Mouse (Mus musculus): ENCODE measurements at regions not wholly inside any gene's neighbourhood (a gene's known extent, or its start where the extent isn't known, plus 50 kb on each side); places are given as distances from the start of the nearest gene placed in this dataset. TPM values are rescaled to one million over a fixed set of nuclear protein-coding genes. Genes with fewer than 3 reads are reported as not detected.
A peak's percentile ranks its signal among the peaks of the same experiment; 100 is the strongest.

GRCm38 (mm10) chr13:90659087-90659486, 246.1 kb downstream of the Atp6ap1l start:
- 73% methylated on average over 5 of the region's 5 CpGs for WGBS
- H3K27ac ChIP-seq (ENCODE audit: low read length), result no peak overlapping the region
- ATAC-seq, result no peak
- H3K4me1 ChIP-seq (ENCODE audit: control insufficient read depth, insufficient read depth, low read length), result no peaks in the 10 kb centered on the region
- no peaks in the 10 kb centered on the region for H3K27me3 ChIP-seq (replicated peaks; ENCODE audit: control insufficient read depth, insufficient read depth, low read length)
- no peak overlapping the region for H3K4me3 ChIP-seq (ENCODE audit: low read length)
- no peaks in the 10 kb centered on the region for H3K36me3 ChIP-seq (ENCODE audit: control insufficient read depth, insufficient read depth, low read length)
- no peak overlapping the region for H3K9ac ChIP-seq (ENCODE audit: low read depth, low read length)
- H3K9me3 ChIP-seq (ENCODE audit: control insufficient read depth, low read length), result no peaks in the 10 kb centered on the region
- H3K4me2 ChIP-seq (ENCODE audit: low read depth, low read length), result no peak overlapping the region

DNA sequence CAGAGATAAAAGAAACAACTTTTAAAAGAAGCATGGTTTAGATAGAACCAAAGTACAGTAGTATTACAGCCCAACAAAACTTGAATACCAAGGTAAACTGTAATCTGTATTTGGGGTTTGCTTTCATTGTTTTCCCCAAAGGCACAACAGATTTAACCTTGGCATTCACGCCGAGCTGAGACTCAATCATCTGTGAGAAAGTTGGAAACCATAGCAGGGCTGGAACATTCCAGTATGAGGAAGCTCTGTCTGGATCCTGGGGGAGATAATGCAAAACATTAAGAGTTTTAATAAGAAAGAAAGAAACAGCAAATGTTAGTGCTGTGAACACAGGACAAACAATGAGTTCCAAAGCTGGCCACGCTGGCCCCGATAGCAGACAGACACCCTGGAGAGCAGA, 258.8 kb downstream of the Atp6ap1l start:
- H3K4me3 ChIP-seq (ENCODE audit: low read length), result no peak overlapping the region
- 82% methylated on average over 4 of the region's 4 CpGs for WGBS
- H3K4me1 ChIP-seq (ENCODE audit: control insufficient read depth, insufficient read depth, low read length), result no peaks in the 10 kb centered on the region
- H3K27me3 ChIP-seq (replicated peaks; ENCODE audit: control insufficient read depth, insufficient read depth, low read length), result no peaks in the 10 kb centered on the region
- H3K4me2 ChIP-seq (ENCODE audit: low read depth, low read length), result no peak overlapping the region
- no peaks in the 10 kb centered on the region for H3K9me3 ChIP-seq (ENCODE audit: control insufficient read depth, low read length)
- H3K36me3 ChIP-seq (ENCODE audit: control insufficient read depth, insufficient read depth, low read length), result no peaks in the 10 kb centered on the region
- ATAC-seq, result no peak
- no peak overlapping the region for H3K27ac ChIP-seq (ENCODE audit: low read length)
- no peak overlapping the region for H3K9ac ChIP-seq (ENCODE audit: low read depth, low read length)

- Histone ChIP-seq H3K4me3 (ENCODE audit: low read length) (no peak overlapping the region), H3K27me3 (replicated peaks; ENCODE audit: control insufficient read depth, insufficient read depth, low read length) (no peaks in the 10 kb centered on the region), H3K9ac (ENCODE audit: low read depth, low read length) (no peak overlapping the region), H3K9me3 (ENCODE audit: control insufficient read depth, low read length) (no peaks in the 10 kb centered on the region), H3K4me2 (ENCODE audit: low read depth, low read length) (no peak overlapping the region), H3K27ac (ENCODE audit: low read length) (no peak overlapping the region), H3K4me1 (ENCODE audit: control insufficient read depth, insufficient read depth, low read length) (no peaks in the 10 kb centered on the region), H3K36me3 (ENCODE audit: control insufficient read depth, insufficient read depth, low read length) (no peaks in the 10 kb centered on the region)
- ATAC-seq, result no peak
Measured at GRCm38 (mm10) chr13:90644216-90644615, 260.9 kb downstream of the Atp6ap1l start.

DNA sequence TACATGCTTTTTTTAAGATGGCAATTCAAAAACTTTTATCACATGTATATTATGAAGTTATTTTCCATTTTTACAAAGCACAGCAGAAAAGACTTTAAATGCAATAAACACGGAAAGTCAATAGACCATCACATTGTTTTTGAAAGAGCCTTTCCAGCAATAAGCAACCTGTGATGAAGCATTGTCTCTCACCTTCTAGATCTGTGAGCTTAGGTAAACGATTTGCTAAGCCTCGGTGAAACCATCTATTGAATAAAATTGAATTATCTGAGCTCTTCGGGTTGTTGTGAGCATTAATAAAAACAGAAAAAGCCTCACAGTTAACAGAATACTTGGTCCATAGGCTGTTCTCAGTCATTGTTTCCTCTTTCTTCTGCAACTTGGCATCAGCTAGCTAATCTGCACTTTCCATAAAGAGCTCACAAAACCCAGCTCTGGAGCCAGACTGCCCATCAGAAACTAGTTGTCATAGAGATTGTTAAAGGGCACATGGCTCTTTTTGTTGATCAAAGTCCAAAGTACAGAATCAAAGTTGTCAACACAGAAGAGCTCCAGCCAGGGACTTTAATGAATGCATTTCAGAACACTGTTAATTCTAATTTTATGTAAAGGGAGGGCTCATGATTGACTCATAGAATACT, 261.5 kb downstream of the Atp6ap1l start:
- Histone ChIP-seq H3K4me2 (ENCODE audit: low read depth, low read length) (no peak overlapping the region), H3K27ac (ENCODE audit: low read length) (no peak overlapping the region), H3K27me3 (replicated peaks; ENCODE audit: control insufficient read depth, insufficient read depth, low read length) (no peaks in the 10 kb centered on the region), H3K9me3 (ENCODE audit: control insufficient read depth, low read length) (no peaks in the 10 kb centered on the region), H3K4me1 (ENCODE audit: control insufficient read depth, insufficient read depth, low read length) (no peaks in the 10 kb centered on the region), H3K4me3 (ENCODE audit: low read length) (no peak overlapping the region), H3K36me3 (ENCODE audit: control insufficient read depth, insufficient read depth, low read length) (no peaks in the 10 kb centered on the region), H3K9ac (ENCODE audit: low read depth, low read length) (no peak overlapping the region)
- WGBS, result 65% methylated on average over 4 of the region's 4 CpGs
- peak; percentile 28; the same call in 1 of the 2 replicates for ATAC-seq

- Histone ChIP-seq H3K27ac (ENCODE audit: low read length) (no peak overlapping the region), H3K9ac (ENCODE audit: low read depth, low read length) (no peak overlapping the region), H3K4me2 (ENCODE audit: low read depth, low read length) (no peak overlapping the region), H3K36me3 (ENCODE audit: control insufficient read depth, insufficient read depth, low read length) (no peaks in the 10 kb centered on the region), H3K4me3 (ENCODE audit: low read length) (no peak overlapping the region), H3K4me1 (ENCODE audit: control insufficient read depth, insufficient read depth, low read length) (no peaks in the 10 kb centered on the region), H3K27me3 (replicated peaks; ENCODE audit: control insufficient read depth, insufficient read depth, low read length) (no peaks in the 10 kb centered on the region), H3K9me3 (ENCODE audit: control insufficient read depth, low read length) (no peaks in the 10 kb centered on the region)
- ATAC-seq, result no peak
- WGBS, result 42% methylated on average over 4 of the region's 4 CpGs
Measured at GRCm38 (mm10) chr13:90643109-90643508, 262.0 kb downstream of the Atp6ap1l start.

DNA sequence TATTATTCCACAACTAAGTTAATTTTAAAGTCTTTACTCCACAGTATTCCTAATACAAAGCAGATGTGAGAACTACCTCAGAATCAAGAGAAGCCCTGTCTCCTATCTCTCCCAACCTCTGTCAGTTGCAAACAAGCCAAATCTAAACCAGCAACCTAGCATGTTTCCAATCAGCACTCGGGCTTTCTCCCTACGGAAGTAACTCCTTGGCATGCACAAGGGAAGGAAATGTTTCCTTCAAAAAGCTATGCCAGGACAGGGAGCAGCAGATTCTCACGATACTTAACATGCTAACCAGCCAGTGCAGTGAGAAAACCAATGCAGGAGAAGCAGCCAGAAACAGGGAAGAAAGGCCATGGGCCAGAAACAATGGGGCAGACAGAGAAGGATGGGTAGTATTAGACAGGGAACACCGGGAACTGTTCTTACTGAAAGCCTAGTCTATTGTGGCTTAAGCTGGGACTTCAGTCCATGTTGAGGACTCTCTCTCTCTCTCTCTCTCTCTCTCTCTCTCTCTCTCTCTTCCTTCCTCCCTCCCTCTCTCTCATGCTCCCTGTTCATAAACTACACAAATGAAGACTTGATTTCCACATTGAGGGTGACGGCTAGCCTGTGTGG, 262.8 kb downstream of the Atp6ap1l start:
- Histone ChIP-seq H3K4me2 (ENCODE audit: low read depth, low read length) (no peak overlapping the region), H3K9me3 (ENCODE audit: control insufficient read depth, low read length) (no peaks in the 10 kb centered on the region), H3K9ac (ENCODE audit: low read depth, low read length) (no peak overlapping the region), H3K27ac (ENCODE audit: low read length) (no peak overlapping the region), H3K27me3 (replicated peaks; ENCODE audit: control insufficient read depth, insufficient read depth, low read length) (no peaks in the 10 kb centered on the region), H3K4me1 (ENCODE audit: control insufficient read depth, insufficient read depth, low read length) (no peaks in the 10 kb centered on the region), H3K36me3 (ENCODE audit: control insufficient read depth, insufficient read depth, low read length) (no peaks in the 10 kb centered on the region), H3K4me3 (ENCODE audit: low read length) (no peak overlapping the region)
- ATAC-seq, result no peak
- 76% methylated on average over 5 of the region's 5 CpGs for WGBS

Small RNA genes in the stretch of these regions (microRNA-seq; reads per million reads assigned to microRNA genes)
- gene Gm44338, result not detected

All from intestine, embryonic 16.5 days (tissue).